Mouse (Mus musculus) ES-Bruce4 (cell line): ENCODE results near the gene Cphx1.
"Not testable (repeated sequence)": the region's sequence is repeated elsewhere in the genome, so short reads cannot be mapped to it uniquely, and the experiment has no call there.

Source experiments
- EP300 ChIP-seq: IDR thresholded peaks from 2 replicates; pipeline ENCODE4 v1.6.1; 2011; ENCODE audit warnings: low read depth, low read length; ENCODE audit not compliant: insufficient read depth
- POLR2A ChIP-seq: IDR thresholded peaks from one replicate; pipeline ENCODE4 v1.8.1; 2011; ENCODE audit warnings: low read length; ENCODE audit not compliant: insufficient read depth

GRCm38 (mm10) chr14:25926814-25927561 lies 11.1 kb upstream of the Cphx1 start:
- TF ChIP-seq POLR2A, EP300: not testable (repeated sequence)
